Mouse (Mus musculus) kidney, adult 2 months (tissue): ENCODE measurements around the gene Ppp3ca.

Source experiments
- CTCF ChIP-seq: fragments of 200-500 bp; conservative IDR thresholded peaks from 2 replicates; pipeline ENCODE4 v1.5.1; 2011; ENCODE audit warnings: low read depth, mild to moderate bottlenecking, control low read depth, low read length, moderate library complexity, mixed read lengths; ENCODE audit not compliant: insufficient read depth, insufficient read length
- POLR2A ChIP-seq: fragments of 200-500 bp; IDR thresholded peaks from one replicate; pipeline ENCODE4 v1.6.1; 2011; ENCODE audit warnings: low read depth, low read length, control low read depth

- no peak for TF ChIP-seq CTCF
- no peak for TF ChIP-seq POLR2A
Measured at GRCm38 (mm10) chr3:136849035-136849434, 179.1 kb downstream of the Ppp3ca start.
